Mouse (Mus musculus): Measurements from ENCODE around the gene Pigk.

GRCm38 (mm10) chr3:152980978-152981974 is 267.4 kb downstream of the Pigk start:
- TF ChIP-seq CTCF (conservative IDR thresholded peaks at IDR 0.05; ENCODE audit: low read length) (no peak), NANOG (IDR thresholded peaks at IDR 0.05; ENCODE audit: borderline replicate concordance, low read length) (no peak)
